Mouse (Mus musculus) heart, postnatal 0 days (tissue): ENCODE results near the gene Nkiras2.

ENCODE experiments used
- CTCF ChIP-seq: IDR thresholded peaks from 2 replicates; pipeline ENCODE4 v1.5.1; 2016; ENCODE audit warnings: antibody characterized with exemption, control low read depth, low read depth
- EP300 ChIP-seq: IDR thresholded peaks from 2 replicates; pipeline ENCODE4 v1.6.1; 2016; ENCODE audit warnings: antibody characterized with exemption, low read depth

GRCm38 (mm10) chr11:100603813-100604212, 15.2 kb upstream of the Nkiras2 start:
- TF ChIP-seq CTCF: no peak
- no peak for TF ChIP-seq EP300
